Mouse (Mus musculus) B cell, adult 62 days (primary cell): ENCODE measurements around the gene Olfr1438-ps1. TPM values are rescaled to one million over a fixed set of nuclear protein-coding genes. Genes with fewer than 3 reads are reported as not detected.

Source experiments
- total RNA-seq: library from RNA; stranded (reverse); gene quantifications from 4 replicates; pipeline ENCODE4 v1.2.4, GENCODE M21; 2023

Olfr1438-ps1 gene
- total RNA-seq, result not detected in 4 replicates

DNA sequence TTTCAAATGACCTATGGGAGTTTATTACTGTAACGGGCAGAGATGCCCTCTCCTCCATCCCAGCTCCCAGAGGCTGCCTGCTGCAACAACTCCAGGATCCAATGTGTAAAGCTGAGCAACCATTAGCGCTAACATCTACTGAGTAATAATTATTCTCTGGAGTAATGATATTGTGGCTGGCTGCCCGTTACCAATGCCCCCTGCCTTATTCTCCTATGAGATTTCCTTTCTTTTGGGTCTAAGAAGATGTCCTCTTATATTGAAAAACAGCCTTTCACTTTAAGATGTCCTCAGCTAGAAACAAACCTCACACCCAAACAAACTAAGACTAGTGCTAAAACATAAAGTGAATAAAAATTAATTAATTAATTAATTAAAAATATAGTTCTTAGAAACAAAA lies at the start of gene Olfr1438-ps1:
Olfr1438-ps1 (minus strand) TSS at position 101 of the 400 bp plus-strand sequence.

DNA sequence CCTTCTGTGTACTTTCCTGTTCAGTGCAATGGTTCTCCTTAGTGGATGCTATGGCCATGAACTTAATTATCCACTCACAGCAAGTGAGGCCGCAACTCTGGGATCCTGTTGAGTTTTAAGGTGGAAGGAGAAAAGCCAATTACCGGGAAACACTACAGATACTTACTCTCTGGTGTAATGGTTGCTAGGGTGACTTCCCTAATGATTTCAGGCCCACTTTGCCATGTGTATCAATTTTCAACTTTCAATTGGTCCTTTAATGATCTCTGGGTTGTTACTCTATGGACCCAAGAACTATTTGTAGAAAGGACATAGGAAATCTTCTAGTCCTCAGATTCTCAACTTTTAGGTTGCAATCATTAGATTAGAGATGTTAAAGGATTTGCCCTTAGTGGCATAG lies 10.7 kb downstream of the Olfr1438-ps1 start, which contains the start of gene Olfr1437:
Olfr1437 (minus strand) TSS at position 101 of the 400 bp plus-strand sequence.

DNA sequence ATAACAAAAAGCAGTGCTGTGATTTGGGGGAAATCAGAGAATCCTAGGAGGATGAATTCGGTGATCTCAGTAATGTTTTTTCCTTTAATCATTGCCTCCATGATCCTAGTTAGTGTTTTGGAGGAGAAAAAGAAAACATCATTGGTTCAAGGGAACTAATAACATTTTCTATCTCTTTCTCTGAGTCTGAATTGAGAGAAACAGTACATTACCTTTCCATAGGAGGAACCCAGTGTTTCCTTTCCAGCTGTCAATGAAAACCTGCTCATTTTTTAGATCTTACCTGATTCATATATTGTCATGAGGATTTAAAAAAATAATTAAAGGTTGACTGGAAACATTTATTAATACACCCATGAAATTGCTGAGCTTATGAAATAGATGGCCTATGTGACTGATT lies 36.7 kb downstream of the Olfr1438-ps1 start, which contains the start of gene Olfr1436:
Olfr1436 (minus strand) TSS at position 101 of the 400 bp plus-strand sequence.

DNA sequence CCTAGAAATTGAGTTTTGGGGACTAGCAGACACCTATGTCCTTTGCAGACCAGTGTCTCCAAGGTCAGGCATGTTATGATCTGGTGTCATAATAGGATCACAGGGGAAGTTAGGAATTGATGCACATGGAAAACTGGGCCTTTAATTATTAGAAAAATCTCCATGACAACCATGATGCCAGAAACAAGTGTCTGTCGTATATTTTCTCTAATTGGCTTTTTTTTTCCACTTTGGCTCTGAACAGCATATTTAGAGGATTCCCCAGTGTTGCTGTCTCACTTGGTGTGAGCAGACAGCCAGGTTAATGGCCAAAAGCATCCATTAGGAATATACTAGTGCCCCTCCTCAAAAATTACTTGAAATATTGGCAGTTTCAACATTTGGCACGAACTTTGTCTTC lies 56.2 kb downstream of the Olfr1438-ps1 start, which contains the start of gene Olfr1434:
Olfr1434 (plus strand) TSS at position 301 of the 400 bp plus-strand sequence.

Other genes starting within 250 kb of the Olfr1438-ps1 start
- gene Olfr1426, start 243.9 kb downstream of the Olfr1438-ps1 start, total RNA-seq, result not detected in 4 replicates
- not detected in 4 replicates for gene Olfr1427, start 232.6 kb downstream of the Olfr1438-ps1 start, total RNA-seq
- not detected in 4 replicates for gene Olfr1428, start 220.0 kb downstream of the Olfr1438-ps1 start, total RNA-seq
- gene Olfr76, start 212.7 kb downstream of the Olfr1438-ps1 start, total RNA-seq, result not detected in 4 replicates
- gene Olfr1555-ps1, start 165.8 kb downstream of the Olfr1438-ps1 start, total RNA-seq, result not detected in 4 replicates
- not detected in 4 replicates for gene Olfr1431, start 135.3 kb downstream of the Olfr1438-ps1 start, total RNA-seq
- not detected in 4 replicates for gene Olfr1432, start 103.3 kb downstream of the Olfr1438-ps1 start, total RNA-seq
- gene Olfr262, start 94.3 kb downstream of the Olfr1438-ps1 start, total RNA-seq, result not detected in 4 replicates
- not detected in 4 replicates for gene Olfr235, start 74.9 kb downstream of the Olfr1438-ps1 start, total RNA-seq
- not detected in 4 replicates for gene Olfr1434, start 56.1 kb downstream of the Olfr1438-ps1 start, total RNA-seq
- gene Olfr1436, start 36.8 kb downstream of the Olfr1438-ps1 start, total RNA-seq, result not detected in 4 replicates
- not detected in 4 replicates for gene Olfr1437, start 10.8 kb downstream of the Olfr1438-ps1 start, total RNA-seq
- not detected in 4 replicates for gene Olfr1440, start 51.4 kb upstream of the Olfr1438-ps1 start, total RNA-seq
- gene Olfr1441, start 81.5 kb upstream of the Olfr1438-ps1 start, total RNA-seq, result not detected in 4 replicates
- not detected in 4 replicates for gene Pfpl, start 92.0 kb upstream of the Olfr1438-ps1 start, total RNA-seq
- 30.5 to 39.8 TPM (median 35.5 TPM) in 4 replicates for gene Mpeg1, start 124.9 kb upstream of the Olfr1438-ps1 start, total RNA-seq
- gene Dtx4, start 165.5 kb upstream of the Olfr1438-ps1 start, total RNA-seq, result 7.6 to 8.7 TPM (median 8.2 TPM) in 4 replicates
- 119 to 133 TPM (median 130 TPM) in 4 replicates for gene Fam111a, start 209.8 kb upstream of the Olfr1438-ps1 start, total RNA-seq